ENCODE assay signal across 8 mouse cellular contexts in genomic region chr13:99412477-99413080, GRCm38 (mm10).
DNase-seq lines count a peak whose midpoint lies in the region; ATAC-seq and TF ChIP-seq lines count a peak whose summit lies in the region.

No protein-coding gene starts in this region.

- H3K4me2 ChIP-seq in hindbrain, embryonic 16.5 days (ENCODE audit: low read length), result no peak overlapping the region
- H3K4me2 ChIP-seq in lung, postnatal 0 days (replicated peaks; ENCODE audit: low read depth, low read length), result no peak overlapping the region
- no peak overlapping the region; the same call in 1 of the 2 replicates for H3K4me2 ChIP-seq in stomach, embryonic 16.5 days (ENCODE audit: low read depth, low read length)

- no peaks in the 10 kb centered on the region for H3K9me3 ChIP-seq in hindbrain, embryonic 16.5 days (ENCODE audit: control insufficient read depth, low read length)
- H3K9me3 ChIP-seq in lung, postnatal 0 days (ENCODE audit: low read length), result no peaks in the 10 kb centered on the region
- H3K9me3 ChIP-seq in stomach, embryonic 16.5 days (replicated peaks; ENCODE audit: control insufficient read depth, low read length), result no peaks in the 10 kb centered on the region

- 29% methylated on average over 11 of the region's 11 CpGs for WGBS in hindbrain, embryonic 16.5 days
- WGBS in lung, postnatal 0 days, result 51% methylated on average over 11 of the region's 11 CpGs
- WGBS in stomach, embryonic 16.5 days, result 61% methylated on average over 11 of the region's 11 CpGs

- H3K27me3 ChIP-seq in hindbrain, embryonic 16.5 days (replicated peaks; ENCODE audit: control insufficient read depth, insufficient read depth, low read length), result no peaks in the 10 kb centered on the region
- no peaks in the 10 kb centered on the region for H3K27me3 ChIP-seq in lung, postnatal 0 days (replicated peaks; ENCODE audit: insufficient read depth, low read length)
- H3K27me3 ChIP-seq in stomach, embryonic 16.5 days (ENCODE audit: control insufficient read depth, insufficient read depth, low read length), result no peaks in the 10 kb centered on the region

- peak overlapping the region; percentile 95 for H3K27ac ChIP-seq in brown adipose tissue, adult 24 weeks (replicated peaks; ENCODE audit: low read depth, low read length)
- peak overlapping the region; percentile 37; the same call in 1 of the 2 replicates for H3K27ac ChIP-seq in hindbrain, embryonic 16.5 days (ENCODE audit: low read depth, low read length)
- 0 out of 2 replicates have a peak overlapping the region, but pooled peaks have one; percentile 38 for H3K27ac ChIP-seq in lung, postnatal 0 days (ENCODE audit: low read length)
- peak overlapping the region; percentile 65 for H3K27ac ChIP-seq in stomach, embryonic 16.5 days (ENCODE audit: low read length)

- no peak overlapping the region for H3K9ac ChIP-seq in hindbrain, embryonic 16.5 days (ENCODE audit: low read depth, low read length)
- H3K9ac ChIP-seq in lung, postnatal 0 days (replicated peaks; ENCODE audit: low read depth), result no peak overlapping the region
- peak overlapping the region; percentile 28; the same call in 1 of the 2 replicates for H3K9ac ChIP-seq in stomach, embryonic 16.5 days (ENCODE audit: low read length)

- peak overlapping the region; percentile 52 for H3K4me3 ChIP-seq in brown adipose tissue, adult 24 weeks (ENCODE audit: insufficient read depth, low read depth, low read length)
- no peak overlapping the region for H3K4me3 ChIP-seq in hindbrain, embryonic 16.5 days (ENCODE audit: low read length)
- no peak overlapping the region for H3K4me3 ChIP-seq in lung, postnatal 0 days (ENCODE audit: low read depth, low read length)
- no peak overlapping the region for H3K4me3 ChIP-seq in stomach, embryonic 16.5 days (replicated peaks; ENCODE audit: low read length)

- no peak for TF ChIP-seq EP300 in lung, postnatal 0 days (IDR thresholded peaks at IDR 0.05)

- intact Hi-C loops in left cerebral cortex, postnatal 36 days (cut with DNase I), result no loop called here
- intact Hi-C loops in gastrocnemius, postnatal 14 days (cut with DNase I; ENCODE audit: low total_unique reads), result no loop called here

- peaks cover 25% of the 10 kb centered on the region for H3K4me1 ChIP-seq in brown adipose tissue, adult 24 weeks (ENCODE audit: control insufficient read depth, insufficient read depth, insufficient read length, low read length)
- H3K4me1 ChIP-seq in hindbrain, embryonic 16.5 days (ENCODE audit: control insufficient read depth, insufficient read depth, low read depth, low read length), result peaks cover 13% of the 10 kb centered on the region; the same call in 1 of the 2 replicates
- H3K4me1 ChIP-seq in lung, postnatal 0 days (ENCODE audit: insufficient read depth, low read depth, low read length), result no peaks in the 10 kb centered on the region
- peaks cover 11% of the 10 kb centered on the region; the same call in 1 of the 2 replicates for H3K4me1 ChIP-seq in stomach, embryonic 16.5 days (ENCODE audit: control insufficient read depth, insufficient read depth, low read length)

- TF ChIP-seq CTCF in lung, postnatal 0 days (IDR thresholded peaks at IDR 0.05), result no peak

- peak; percentile 9; the same call in 1 of the 2 replicates for ATAC-seq in hindbrain, embryonic 16.5 days
- peak; percentile 73 for ATAC-seq in lung, postnatal 0 days
- peak; percentile 41; the same call in 1 of the 2 replicates for ATAC-seq in stomach, embryonic 16.5 days (ENCODE audit: insufficient read depth, low FRiP score)

- no peaks in the 10 kb centered on the region for H3K36me3 ChIP-seq in hindbrain, embryonic 16.5 days (ENCODE audit: control insufficient read depth, insufficient read depth, low read length)
- no peaks in the 10 kb centered on the region for H3K36me3 ChIP-seq in lung, postnatal 0 days (ENCODE audit: insufficient read depth, low read length)
- 0 out of 2 replicates have a peak, but pooled peaks cover 4% of the 10 kb centered on the region for H3K36me3 ChIP-seq in stomach, embryonic 16.5 days (ENCODE audit: control insufficient read depth, insufficient read depth, low read length)

- peak; percentile 33 for DNase-seq in left cerebral cortex, adult 11 months (ENCODE audit: low spot score)
- DNase-seq in left cerebral cortex, postnatal 36 days (ENCODE audit: low spot score in 2 of 2), result no peak
- DNase-seq in gastrocnemius, postnatal 14 days, result peak; percentile 60
- peak; percentile 70 for DNase-seq in lung, postnatal 0 days (ENCODE audit: low spot score)
- DNase-seq in adipocyte (ENCODE audit: low spot score), result no peak

Comparison
In these comparisons a context has a peak if more than half of its experiments do, and no peak if none do; other contexts are left out.
1. DNase-seq: peak in left cerebral cortex, adult 11 months (single experiment), gastrocnemius, postnatal 14 days (single experiment) and lung, postnatal 0 days (single experiment); none in left cerebral cortex, postnatal 36 days (0 of 2) and adipocyte (single experiment).
2. H3K27ac ChIP-seq: peak in every context shown above with its lines; median percentile 95 in brown adipose tissue, adult 24 weeks; 65 in stomach, embryonic 16.5 days; 38 in lung, postnatal 0 days; 37 in hindbrain, embryonic 16.5 days.
3. ATAC-seq: peak in every context shown above with its lines; median percentile 73 in lung, postnatal 0 days; 41 in stomach, embryonic 16.5 days; 9 in hindbrain, embryonic 16.5 days.